Mouse (Mus musculus) C2C12 (cell line): Measurements from ENCODE around the gene Pik3ap1. TPM values are rescaled to one million over a fixed set of nuclear protein-coding genes. Genes with fewer than 3 reads are reported as not detected.

ENCODE experiments used
- H3K27me3 ChIP-seq: one replicate; pipeline ENCODE4 v1.6.1; 2011; ENCODE audit not compliant: control insufficient read depth, insufficient read depth, insufficient read length
- H3K36me3 ChIP-seq: one replicate; pipeline ENCODE4 v1.6.1; 2011; ENCODE audit not compliant: control insufficient read depth, insufficient read depth
- H3K4me3 ChIP-seq: one replicate; pipeline ENCODE4 v1.5.1; 2011; ENCODE audit warnings: mild to moderate bottlenecking, control low read depth; ENCODE audit not compliant: poor library complexity, insufficient read depth, severe bottlenecking
- H3K79me2 ChIP-seq: one replicate; pipeline ENCODE4 v1.6.1; 2011; ENCODE audit not compliant: control insufficient read depth, insufficient read depth
- H3K79me3 ChIP-seq: one replicate; pipeline ENCODE4 v1.6.1; 2011; ENCODE audit warnings: low read depth, control low read depth
- H3ac ChIP-seq: one replicate; pipeline ENCODE3; 2011; ENCODE audit warnings: low read depth; ENCODE audit not compliant: control insufficient read depth, insufficient read length
- CEBPB ChIP-seq: IDR thresholded peaks from one replicate; pipeline ENCODE4 v1.6.1; 2011; ENCODE audit warnings: low read depth, mild to moderate bottlenecking, control low read depth, moderate library complexity
- CTCF ChIP-seq: IDR thresholded peaks from one replicate; pipeline ENCODE4 v1.5.1; 2011; ENCODE audit not compliant: control insufficient read depth, insufficient read depth, insufficient read length
- FOSL1 ChIP-seq: IDR thresholded peaks from one replicate; pipeline ENCODE4 v1.8.0; 2011; ENCODE audit warnings: mild to moderate bottlenecking, low read length; ENCODE audit not compliant: poor library complexity, insufficient read depth, severe bottlenecking
- MAX ChIP-seq: IDR thresholded peaks from one replicate; pipeline ENCODE4 v1.6.1; 2011; ENCODE audit warnings: mild to moderate bottlenecking, control low read depth
- MYOD1 ChIP-seq: IDR thresholded peaks from one replicate; pipeline ENCODE4 v1.6.1; 2011; ENCODE audit warnings: low read depth; ENCODE audit not compliant: control insufficient read depth, insufficient read length
- MYOG ChIP-seq: IDR thresholded peaks from one replicate; pipeline ENCODE4 v1.6.1; 2011; ENCODE audit not compliant: control insufficient read depth, insufficient read length; ENCODE audit errors: extremely low read depth
- USF1 ChIP-seq: IDR thresholded peaks from one replicate; pipeline ENCODE4 v1.6.1; 2011; ENCODE audit warnings: low read depth, mild to moderate bottlenecking, control low read depth, moderate library complexity
- polyA plus RNA-seq: library from polyadenylated mRNA; unstranded; fragments of >200 nt; fragmentation: generic; extraction: Trizol; gene quantifications from one replicate; pipeline ENCODE4 v1.2.1, GENCODE M21; 2012; ENCODE audit warnings: missing spikeins

Gene Pik3ap1
- polyA plus RNA-seq, 1 experiment, result 0.01 TPM

DNA sequence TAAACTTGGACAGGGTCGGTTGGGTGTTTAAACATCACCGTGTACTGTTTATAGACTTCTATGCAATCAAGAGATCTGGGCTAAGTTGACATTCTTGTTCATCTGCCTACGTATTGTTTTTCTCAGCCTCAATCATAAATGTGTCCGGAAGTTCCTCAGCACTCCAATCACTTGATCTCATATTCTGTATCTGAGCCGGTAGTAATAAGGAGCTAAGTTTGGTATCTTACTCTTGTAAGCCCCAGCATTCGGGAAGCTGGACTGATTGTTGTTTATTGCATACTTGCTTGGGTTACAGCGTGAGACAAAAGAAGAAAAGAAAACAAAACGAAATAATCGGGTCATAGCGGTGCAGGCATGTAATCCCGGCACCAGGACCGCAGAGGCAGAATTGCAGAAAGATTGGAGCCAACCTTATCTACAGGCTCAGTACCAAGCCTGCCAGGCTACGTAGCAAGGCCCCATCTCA lies 120.5 kb downstream of the Pik3ap1 start:
- H3ac ChIP-seq, result peak overlapping the region; percentile 100
- peaks cover 43% of the 10 kb centered on the region for H3K79me2 ChIP-seq
- H3K4me3 ChIP-seq, result peak overlapping the region; percentile 73
- peaks cover 6% of the 10 kb centered on the region for H3K36me3 ChIP-seq
- no peaks in the 10 kb centered on the region for H3K27me3 ChIP-seq
- peaks cover 38% of the 10 kb centered on the region for H3K79me3 ChIP-seq
- TF ChIP-seq USF1 (no peak), CEBPB (no peak), FOSL1 (no peak), MAX (no peak), CTCF (no peak), MYOG (no peak), MYOD1 (no peak)

- H3K36me3 ChIP-seq, result peaks cover 6% of the 10 kb centered on the region
- peaks cover 49% of the 10 kb centered on the region for H3K79me2 ChIP-seq
- TF ChIP-seq MYOG (no peak), USF1 (no peak), FOSL1 (no peak), CTCF (no peak), MYOD1 (no peak), MAX (no peak), CEBPB (no peak)
- peak within 1 kb of the TSS; percentile 100 for H3ac ChIP-seq
- peak within 1 kb of the TSS; percentile 73 for H3K4me3 ChIP-seq
- no peaks in the 10 kb centered on the region for H3K27me3 ChIP-seq
- peaks cover 44% of the 10 kb centered on the region for H3K79me3 ChIP-seq
These were observed 121.1 kb downstream of the Pik3ap1 start, which contains the start of gene Tm9sf3 for GRCm38 (mm10) chr19:41263630-41264295. Tm9sf3 (minus strand) TSS chr19:41263997.

DNA sequence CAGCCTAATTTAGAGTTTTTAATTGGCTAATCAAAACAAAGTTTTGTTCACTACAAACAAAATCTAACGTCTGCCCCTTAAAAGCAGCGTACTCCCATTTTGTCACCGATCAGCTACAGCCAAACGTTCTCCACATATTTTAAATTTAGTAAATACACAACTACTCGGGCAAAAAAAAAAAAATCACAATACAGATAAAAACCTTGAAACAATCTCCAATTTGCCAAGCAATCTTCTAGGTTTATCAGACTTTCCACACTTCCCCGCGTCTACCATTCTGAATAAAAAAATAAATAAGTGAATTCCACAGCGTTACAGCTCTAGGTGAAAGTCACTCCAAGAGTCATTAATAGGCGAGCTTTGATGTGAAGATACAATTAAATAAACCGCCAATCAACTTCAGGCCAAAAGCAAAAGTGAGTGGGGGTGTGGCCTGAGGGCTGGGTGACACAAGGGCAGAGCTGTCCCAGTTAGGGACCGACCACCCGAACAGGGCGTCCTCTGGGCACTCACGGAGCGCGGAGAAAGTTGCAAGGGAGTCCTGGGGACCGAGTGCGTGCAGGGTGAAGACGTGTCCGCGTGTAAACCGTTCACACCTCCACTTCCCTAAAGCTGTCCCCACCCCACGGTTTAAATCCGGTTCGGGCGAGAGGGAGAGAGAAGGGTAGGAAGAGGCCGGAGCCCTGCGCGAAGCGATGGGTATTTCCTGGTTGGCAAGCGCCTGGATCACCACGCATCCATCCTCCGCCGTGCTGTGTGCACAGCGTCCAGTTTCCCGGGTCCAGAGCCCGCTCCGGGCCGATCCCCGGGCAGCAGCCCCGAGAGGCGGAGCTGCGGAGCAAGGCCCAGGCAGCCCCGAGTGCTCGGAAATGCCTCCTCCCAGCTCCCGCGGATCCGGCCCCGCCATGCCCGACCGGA lies 121.9 kb downstream of the Pik3ap1 start:
- peak overlapping the region; percentile 100 for H3ac ChIP-seq
- H3K36me3 ChIP-seq, result peaks cover 6% of the 10 kb centered on the region
- H3K4me3 ChIP-seq, result peak overlapping the region; percentile 73
- TF ChIP-seq CEBPB (no peak), FOSL1 (no peak), MYOG (no peak), CTCF (no peak), USF1 (no peak), MAX (peak; percentile 72), MYOD1 (no peak)
- no peaks in the 10 kb centered on the region for H3K27me3 ChIP-seq
- peaks cover 51% of the 10 kb centered on the region for H3K79me3 ChIP-seq
- peaks cover 56% of the 10 kb centered on the region for H3K79me2 ChIP-seq

DNA sequence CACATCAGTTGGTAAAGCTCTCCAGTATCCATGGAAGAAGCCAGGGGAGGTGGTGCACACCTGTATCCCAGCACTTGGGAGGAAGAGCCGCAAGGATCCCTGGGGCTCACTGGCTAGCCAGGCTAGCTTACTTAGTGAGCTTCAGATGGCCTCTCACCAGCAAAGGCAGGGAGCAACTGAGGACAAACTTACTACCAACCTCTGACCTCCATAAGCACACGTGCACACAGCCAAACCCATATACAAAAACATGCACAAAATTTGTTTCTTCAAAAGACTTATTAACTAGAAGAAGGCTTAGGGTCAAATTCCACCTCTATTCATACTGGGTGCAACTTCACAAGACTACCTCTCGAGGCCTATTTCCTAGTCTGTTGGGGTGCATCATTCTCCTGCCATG lies 124.2 kb downstream of the Pik3ap1 start:
- Histone ChIP-seq H3K4me3 (no peak overlapping the region), H3K36me3 (peaks cover 24% of the 10 kb centered on the region), H3ac (no peak overlapping the region), H3K79me2 (peaks cover 79% of the 10 kb centered on the region), H3K27me3 (no peaks in the 10 kb centered on the region), H3K79me3 (peaks cover 73% of the 10 kb centered on the region)
- TF ChIP-seq CTCF (no peak), MYOD1 (no peak)

DNA sequence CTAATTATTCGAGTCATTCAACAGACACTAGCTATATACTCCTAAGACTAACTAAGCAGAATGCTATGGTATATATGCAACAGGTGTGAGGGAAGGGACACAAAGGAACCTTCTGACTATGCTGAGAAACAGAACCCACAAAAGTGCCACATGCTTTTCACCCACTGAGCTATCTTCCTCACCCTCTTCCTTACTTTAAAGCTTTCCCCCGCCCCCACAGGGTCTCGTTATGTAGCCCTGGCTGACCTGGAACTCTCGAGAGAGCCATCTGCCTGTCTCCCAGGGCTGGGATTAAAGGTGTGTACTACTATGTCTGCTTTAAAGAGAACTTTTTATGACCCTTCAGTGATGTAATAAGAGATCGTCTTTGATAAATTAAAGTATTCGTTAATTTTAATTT lies 125.6 kb downstream of the Pik3ap1 start:
- Histone ChIP-seq H3K79me2 (peaks cover 94% of the 10 kb centered on the region), H3K4me3 (no peak overlapping the region), H3K36me3 (peaks cover 37% of the 10 kb centered on the region), H3K79me3 (peaks cover 85% of the 10 kb centered on the region), H3ac (no peak overlapping the region), H3K27me3 (no peaks in the 10 kb centered on the region)
- TF ChIP-seq MYOG (no peak), MYOD1 (no peak), MAX (no peak), FOSL1 (no peak), CTCF (no peak), USF1 (no peak), CEBPB (no peak)
